Mouse (Mus musculus): ENCODE data around the gene Gpc6.

DNA sequence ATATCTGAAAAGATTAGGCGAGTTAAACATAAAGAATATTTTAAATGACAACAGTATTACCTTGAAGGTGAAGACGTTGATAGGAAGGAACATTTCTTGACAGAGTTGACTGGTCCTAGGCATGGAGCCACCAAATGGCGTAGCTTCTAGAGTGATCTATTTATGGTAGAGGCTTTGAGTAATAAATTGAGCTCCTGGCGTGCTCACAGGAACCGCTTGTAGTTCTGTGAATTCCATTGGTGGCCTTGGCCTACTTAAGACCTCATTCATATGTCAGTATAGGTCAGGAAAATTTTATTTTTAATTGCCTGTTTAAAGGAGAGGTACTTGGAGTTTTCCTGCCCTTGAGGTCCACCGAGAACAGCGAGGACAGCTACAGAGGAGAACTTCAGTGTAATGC lies 18.6 kb downstream of the Gpc6 start:
- TF ChIP-seq SIN3A (IDR thresholded peaks at IDR 0.05; ENCODE audit: low read length) (no peak), POLR2A (IDR thresholded peaks at IDR 0.05; ENCODE audit: control insufficient read depth in 1 of 2, insufficient read depth in 1 of 2, low read depth in 1 of 2, low read length in 2 of 2, poor library complexity in 1 of 2) (no peak), CTCF (IDR thresholded peaks at IDR 0.05 in 2 of 3, conservative IDR thresholded peaks at IDR 0.05 in 1 of 3; ENCODE audit: control insufficient read depth in 1 of 3, insufficient read depth in 1 of 3, low read depth in 2 of 3, low read length in 3 of 3, poor library complexity in 1 of 3, severe bottlenecking in 1 of 3) (no peak), MAZ (IDR thresholded peaks at IDR 0.05; ENCODE audit: low read depth, low read length) (no peak), ETS1 (IDR thresholded peaks at IDR 0.05; ENCODE audit: low read depth, low read length) (no peak), GABPA (IDR thresholded peaks at IDR 0.05; ENCODE audit: low read depth, low read length) (no peak), ZNF384 (IDR thresholded peaks at IDR 0.05; ENCODE audit: low read depth, low read length) (no peak), RAD21 (IDR thresholded peaks at IDR 0.05; ENCODE audit: low read depth, low read length) (no peak), SMC3 (IDR thresholded peaks at IDR 0.05; ENCODE audit: low read depth, low read length) (no peak)
